In genomic region chrX:139832464-139832863, GRCm38 (mm10) we compare ENCODE assay signal across 8 mouse cellular contexts. TPM values are rescaled to one million over a fixed set of nuclear protein-coding genes. Genes with fewer than 3 reads are reported as not detected.
DNase-seq lines count a peak whose midpoint lies in the region; ATAC-seq and TF ChIP-seq lines count a peak whose summit lies in the region.
"Had no signal": no experiment of that assay in that cellular context is flagged by ENCODE, and none has a peak within 500 bp of the region (broad histone marks: within the 10 kb centered on the region; RNA-seq: fewer than 3 reads in every experiment).

No protein-coding gene starts in this region.

- no peak for TF ChIP-seq POLR2A in kidney, adult 2 months (IDR thresholded peaks at IDR 0.05; ENCODE audit: low read depth, low read length)

- DNase-seq in 3T3-L1 (ENCODE audit: low read depth, low spot score), result peak; percentile 80
- peak; percentile 36 for DNase-seq in CD4-positive helper T cell, adult 2 months (ENCODE audit: low read depth, low spot score)
- peak; percentile 24 to 44 for DNase-seq in adrenal gland, postnatal 36 days
- DNase-seq in embryonic facial prominence, embryonic 14.5 days (ENCODE audit: low spot score), result peak; percentile 27
- peak; percentile 54 for DNase-seq in kidney, adult 2 months
- DNase-seq in limb, embryonic 11.5 days (ENCODE audit: low spot score), result peak; percentile 47
- DNase-seq in midbrain, postnatal 0 days (ENCODE audit: low spot score), result peak; percentile 66

- peak; percentile 76 for TF ChIP-seq CTCF in kidney, adult 2 months (conservative IDR thresholded peaks at IDR 0.05; ENCODE audit: insufficient read depth, insufficient read length, low read depth, low read length)
- TF ChIP-seq CTCF in midbrain, postnatal 0 days (IDR thresholded peaks at IDR 0.05), result peak; percentile 87

- no peaks in the 10 kb centered on the region for H3K9me3 ChIP-seq in embryonic facial prominence, embryonic 14.5 days (ENCODE audit: control insufficient read depth, low read length)
- no peaks in the 10 kb centered on the region for H3K9me3 ChIP-seq in limb, embryonic 11.5 days (ENCODE audit: control insufficient read depth, low read length)
- H3K9me3 ChIP-seq in midbrain, postnatal 0 days (ENCODE audit: low read length), result no peaks in the 10 kb centered on the region

- no peak overlapping the region for H3K4me2 ChIP-seq in embryonic facial prominence, embryonic 14.5 days (ENCODE audit: low read depth, low read length)
- no peak overlapping the region for H3K4me2 ChIP-seq in limb, embryonic 11.5 days (ENCODE audit: low read depth, severe bottlenecking)
- H3K4me2 ChIP-seq in midbrain, postnatal 0 days (ENCODE audit: low read depth, low read length, poor library complexity, severe bottlenecking), result no peak overlapping the region

- H3K4me3 ChIP-seq in embryonic facial prominence, embryonic 14.5 days (ENCODE audit: low read depth, low read length), result no peak overlapping the region
- H3K4me3 ChIP-seq in kidney, adult 2 months (ENCODE audit: insufficient read depth, low read depth, low read length), result no peak overlapping the region
- H3K4me3 ChIP-seq in limb, embryonic 11.5 days (ENCODE audit: low read depth, low read length), result no peak overlapping the region
- no peak overlapping the region for H3K4me3 ChIP-seq in midbrain, postnatal 0 days (ENCODE audit: low read depth, low read length)

- no peak overlapping the region for H3K9ac ChIP-seq in embryonic facial prominence, embryonic 14.5 days (ENCODE audit: low read depth, low read length)
- H3K9ac ChIP-seq in limb, embryonic 11.5 days (ENCODE audit: low read length), result no peak overlapping the region
- no peak overlapping the region for H3K9ac ChIP-seq in midbrain, postnatal 0 days (replicated peaks; ENCODE audit: low read length, poor library complexity, severe bottlenecking)

- H3K27ac ChIP-seq in embryonic facial prominence, embryonic 14.5 days (replicated peaks; ENCODE audit: low read depth, low read length), result no peak overlapping the region
- no peak overlapping the region for H3K27ac ChIP-seq in kidney, adult 2 months (ENCODE audit: insufficient read depth, low read depth, low read length)
- H3K27ac ChIP-seq in limb, embryonic 11.5 days (replicated peaks; ENCODE audit: low read depth, low read length), result no peak overlapping the region
- no peak overlapping the region for H3K27ac ChIP-seq in midbrain, postnatal 0 days (ENCODE audit: low read depth, low read length)

- H3K27me3 ChIP-seq in embryonic facial prominence, embryonic 14.5 days (replicated peaks; ENCODE audit: control insufficient read depth, insufficient read depth, low read length), result no peaks in the 10 kb centered on the region; the same call in none of the 2 replicates
- no peaks in the 10 kb centered on the region for H3K27me3 ChIP-seq in kidney, adult 2 months (replicated peaks; ENCODE audit: control insufficient read depth, insufficient read depth, low read length)
- no peaks in the 10 kb centered on the region for H3K27me3 ChIP-seq in limb, embryonic 11.5 days (ENCODE audit: control insufficient read depth, insufficient read depth, low read length)
- peaks cover 3% of the 10 kb centered on the region; the same call in 1 of the 2 replicates for H3K27me3 ChIP-seq in midbrain, postnatal 0 days (ENCODE audit: insufficient read depth, low read length)

- H3K4me1 ChIP-seq in embryonic facial prominence, embryonic 14.5 days (ENCODE audit: control insufficient read depth, insufficient read depth, low read length), result no peaks in the 10 kb centered on the region
- no peaks in the 10 kb centered on the region for H3K4me1 ChIP-seq in kidney, adult 2 months (ENCODE audit: control insufficient read depth, insufficient read depth, low read length)
- no peaks in the 10 kb centered on the region for H3K4me1 ChIP-seq in limb, embryonic 11.5 days (ENCODE audit: control insufficient read depth, insufficient read depth, low read length)
- no peaks in the 10 kb centered on the region for H3K4me1 ChIP-seq in midbrain, postnatal 0 days (ENCODE audit: insufficient read depth, low read length)

- H3K36me3 ChIP-seq in embryonic facial prominence, embryonic 14.5 days (ENCODE audit: control insufficient read depth, insufficient read depth, low read length), result peaks cover 3% of the 10 kb centered on the region; the same call in 1 of the 2 replicates
- no peaks in the 10 kb centered on the region for H3K36me3 ChIP-seq in kidney, adult 2 months (ENCODE audit: control insufficient read depth, insufficient read depth, low read length)
- no peaks in the 10 kb centered on the region for H3K36me3 ChIP-seq in limb, embryonic 11.5 days (ENCODE audit: control insufficient read depth, insufficient read depth, low read length)
- H3K36me3 ChIP-seq in midbrain, postnatal 0 days (ENCODE audit: insufficient read depth, low read length), result no peaks in the 10 kb centered on the region

- 21% methylated on average over 5 of the region's 5 CpGs for WGBS in embryonic facial prominence, embryonic 14.5 days
- WGBS in kidney, adult 2 months, result 10% methylated on average over 5 of the region's 5 CpGs
- 21% methylated on average over 5 of the region's 5 CpGs for WGBS in limb, embryonic 11.5 days
- WGBS in midbrain, postnatal 0 days, result 22% methylated on average over 5 of the region's 5 CpGs

- ATAC-seq in embryonic facial prominence, embryonic 14.5 days (ENCODE audit: low read depth), result 0 out of 2 replicates have a peak, but pooled peaks have one; percentile 15
- ATAC-seq in limb, embryonic 11.5 days (ENCODE audit: insufficient number of reproducible peaks, low FRiP score, low TSS enrichment, low read depth), result no peak
- ATAC-seq in midbrain, postnatal 0 days (ENCODE audit: low FRiP score), result no peak

RNA-seq across cellular contexts. Expression of gene Cldn2, which starts 31.8 kb away (rescaled TPM):
- total RNA-seq in adrenal gland, postnatal 36 days (2021), result under 1 TPM in 1 of 2 experiments, not detected in 1; 0.17 TPM
- polyA plus RNA-seq in embryonic facial prominence, embryonic 14.5 days (2014; fragmentation: Nextera tagmentation; extraction: Ambion mirVana), result 0.58 and 1.2 TPM in 2 replicates
- 203 and 226 TPM in 2 replicates for polyA plus RNA-seq in kidney, adult 2 months (2012; rRNA removed)
- not detected in 2 replicates for polyA plus RNA-seq in limb, embryonic 11.5 days (2014; fragmentation: Nextera tagmentation; extraction: Ambion mirVana)
- 0.52 and 1.4 TPM in 2 replicates for total RNA-seq in midbrain, postnatal 0 days (2014; rRNA removed)
- 0.25 and 0.31 TPM in 2 replicates for polyA plus RNA-seq in midbrain, postnatal 0 days (2015; fragmentation: Nextera tagmentation; extraction: Ambion mirVana)
- polyA plus RNA-seq: heart, embryonic 14.5 days had no signal

RNA-seq across cellular contexts. Expression of gene Morc4, which starts 39.0 kb away (rescaled TPM):
- total RNA-seq in adrenal gland, postnatal 36 days (2021), result 10 to 100 TPM in 1 of 2 experiments, 1 to 10 TPM in 1; 6.1 to 10.6 TPM
- 25.3 and 28.8 TPM in 2 replicates for polyA plus RNA-seq in embryonic facial prominence, embryonic 14.5 days (2014; fragmentation: Nextera tagmentation; extraction: Ambion mirVana)
- 3.8 and 6.1 TPM in 2 replicates for polyA plus RNA-seq in kidney, adult 2 months (2012; rRNA removed)
- polyA plus RNA-seq in limb, embryonic 11.5 days (2014; fragmentation: Nextera tagmentation; extraction: Ambion mirVana), result 7.2 and 10.1 TPM in 2 replicates
- total RNA-seq in midbrain, postnatal 0 days (2014; rRNA removed), result 2.6 and 10.2 TPM in 2 replicates
- 2.5 and 3.1 TPM in 2 replicates for polyA plus RNA-seq in midbrain, postnatal 0 days (2015; fragmentation: Nextera tagmentation; extraction: Ambion mirVana)

RNA-seq across cellular contexts. Expression of gene Ripply1, which starts 50.3 kb away (rescaled TPM):
- total RNA-seq in adrenal gland, postnatal 36 days (2021), result not detected
- 0.52 and 0.79 TPM in 2 replicates for polyA plus RNA-seq in embryonic facial prominence, embryonic 14.5 days (2014; fragmentation: Nextera tagmentation; extraction: Ambion mirVana)
- 0.09 and 0.12 TPM in 2 replicates for polyA plus RNA-seq in kidney, adult 2 months (2012; rRNA removed)
- not detected in 2 replicates for polyA plus RNA-seq in limb, embryonic 11.5 days (2014; fragmentation: Nextera tagmentation; extraction: Ambion mirVana)
- total RNA-seq in midbrain, postnatal 0 days (2014; rRNA removed), result not detected in 2 replicates
- not detected in 2 replicates for polyA plus RNA-seq in midbrain, postnatal 0 days (2015; fragmentation: Nextera tagmentation; extraction: Ambion mirVana)
- polyA plus RNA-seq: heart, embryonic 14.5 days had no signal

Comparison
In these comparisons a context has a peak if more than half of its experiments do, and no peak if none do; other contexts are left out.
1. DNase-seq: peak in every context shown above with its lines; median percentile 80 in 3T3-L1; 66 in midbrain, postnatal 0 days; 54 in kidney, adult 2 months; 47 in limb, embryonic 11.5 days; 36 in CD4-positive helper T cell, adult 2 months; 34 in adrenal gland, postnatal 36 days; 27 in embryonic facial prominence, embryonic 14.5 days.
2. RNA of gene Cldn2, which starts 31.8 kb away (polyA plus RNA-seq): 203 to 226 TPM in kidney, adult 2 months; 0.58 to 1.2 TPM in embryonic facial prominence, embryonic 14.5 days, 0.25 to 0.31 TPM in midbrain, postnatal 0 days and not detected in limb, embryonic 11.5 days; every median in the first group is over 10 times any median in the second.